Mouse (Mus musculus): Measurements from ENCODE around the gene Nrip1. TPM values are rescaled to one million over a fixed set of nuclear protein-coding genes. Genes with fewer than 3 reads are reported as not detected.

Gene Nrip1
- polyA plus RNA-seq, 1 experiment from 2014 or later = 78.6 TPM

- DNase-seq (ENCODE audit: low spot score) = peak; percentile 61
Observed at GRCm38 (mm10) chr16:76283796-76284195, 89.8 kb downstream of the Nrip1 start.

GRCm38 (mm10) chr16:76281850-76282249 is 91.8 kb downstream of the Nrip1 start:
- no peak for DNase-seq (ENCODE audit: low spot score)

- DNase-seq (ENCODE audit: low spot score) = no peak
Observed at GRCm38 (mm10) chr16:76280365-76280764, 93.3 kb downstream of the Nrip1 start.

GRCm38 (mm10) chr16:76276271-76276670 is 97.4 kb downstream of the Nrip1 start:
- no peak for DNase-seq (ENCODE audit: low spot score)

- no peak for DNase-seq (ENCODE audit: low spot score)
Observed at GRCm38 (mm10) chr16:76275584-76275983, 98.0 kb downstream of the Nrip1 start.

GRCm38 (mm10) chr16:76275166-76275565 is 98.5 kb downstream of the Nrip1 start:
- no peak for DNase-seq (ENCODE audit: low spot score)

- no peak for DNase-seq (ENCODE audit: low spot score)
Observed at GRCm38 (mm10) chr16:76266635-76267268, 106.9 kb downstream of the Nrip1 start.

- DNase-seq (ENCODE audit: low spot score) = no peak
Observed at GRCm38 (mm10) chr16:76265874-76266273, 107.8 kb downstream of the Nrip1 start.

GRCm38 (mm10) chr16:76265301-76265700 is 108.3 kb downstream of the Nrip1 start:
- no peak for DNase-seq (ENCODE audit: low spot score)

- DNase-seq (ENCODE audit: low spot score) = no peak
Observed at GRCm38 (mm10) chr16:76263393-76263792, 110.2 kb downstream of the Nrip1 start.

GRCm38 (mm10) chr16:76260296-76260695 is 113.3 kb downstream of the Nrip1 start:
- no peak for DNase-seq (ENCODE audit: low spot score)

GRCm38 (mm10) chr16:76251826-76252225 is 121.8 kb downstream of the Nrip1 start:
- DNase-seq (ENCODE audit: low spot score) = no peak

GRCm38 (mm10) chr16:76249345-76250091 is 124.1 kb downstream of the Nrip1 start:
- peak; percentile 46 for DNase-seq (ENCODE audit: low spot score)

- no peak for DNase-seq (ENCODE audit: low spot score)
Observed at GRCm38 (mm10) chr16:76242850-76243249, 130.8 kb downstream of the Nrip1 start.

- no peak for DNase-seq (ENCODE audit: low spot score)
Observed at GRCm38 (mm10) chr16:76241266-76241665, 132.4 kb downstream of the Nrip1 start.

- DNase-seq (ENCODE audit: low spot score) = no peak
Observed at GRCm38 (mm10) chr16:76239353-76239752, 134.3 kb downstream of the Nrip1 start.

GRCm38 (mm10) chr16:76238784-76239183 is 134.8 kb downstream of the Nrip1 start:
- DNase-seq (ENCODE audit: low spot score) = no peak
